Mouse (Mus musculus) heart, adult 11 months (tissue): ENCODE results near the gene Zfp507.

Experiments used
- DNase-seq: peaks from one replicate; pipeline ENCODE4 v3.0.0; 2022

The Zfp507 gene

GRCm38 (mm10) chr7:35802906-35803595, at the start of gene Zfp507:
TSS of gene Zfp507 (minus strand) at chr7:35803003.
- DNase-seq: peak; percentile 98

- DNase-seq: no peak
Observed at GRCm38 (mm10) chr7:35850426-35850825, 47.6 kb upstream of the Zfp507 start.

GRCm38 (mm10) chr7:35848526-35848925, 45.7 kb upstream of the Zfp507 start:
- no peak for DNase-seq

GRCm38 (mm10) chr7:35840504-35840903, 37.7 kb upstream of the Zfp507 start:
- no peak for DNase-seq

GRCm38 (mm10) chr7:35836851-35837250, 34.0 kb upstream of the Zfp507 start:
- peak; percentile 95 for DNase-seq

GRCm38 (mm10) chr7:35836415-35836814, 33.6 kb upstream of the Zfp507 start:
- no peak for DNase-seq

- DNase-seq: no peak
Observed at GRCm38 (mm10) chr7:35830119-35830518, 27.3 kb upstream of the Zfp507 start.

- DNase-seq: no peak
Observed at GRCm38 (mm10) chr7:35823906-35824305, 21.1 kb upstream of the Zfp507 start.

GRCm38 (mm10) chr7:35822320-35822719, 19.5 kb upstream of the Zfp507 start:
- no peak for DNase-seq

GRCm38 (mm10) chr7:35821357-35821756, 18.6 kb upstream of the Zfp507 start:
- no peak for DNase-seq

- no peak for DNase-seq
Observed at GRCm38 (mm10) chr7:35819486-35819885, 16.7 kb upstream of the Zfp507 start.

GRCm38 (mm10) chr7:35814759-35815551, 12.2 kb upstream of the Zfp507 start:
- no peak for DNase-seq

GRCm38 (mm10) chr7:35813306-35813705, 10.5 kb upstream of the Zfp507 start:
- DNase-seq: no peak

GRCm38 (mm10) chr7:35810736-35811135, 7.9 kb upstream of the Zfp507 start:
- DNase-seq: no peak

- no peak for DNase-seq
Observed at GRCm38 (mm10) chr7:35804206-35804605, 1.4 kb upstream of the Zfp507 start.

- DNase-seq: no peak
Observed at GRCm38 (mm10) chr7:35802201-35802905, 450 bp downstream of the Zfp507 start.

- DNase-seq: no peak
Observed at GRCm38 (mm10) chr7:35796123-35796522, 6.7 kb downstream of the Zfp507 start.

- DNase-seq: no peak
Observed at GRCm38 (mm10) chr7:35794145-35794664, 8.6 kb downstream of the Zfp507 start.

GRCm38 (mm10) chr7:35792150-35792848, 10.5 kb downstream of the Zfp507 start:
- no peak for DNase-seq

GRCm38 (mm10) chr7:35790926-35791325, 11.9 kb downstream of the Zfp507 start:
- no peak for DNase-seq

- no peak for DNase-seq
Observed at GRCm38 (mm10) chr7:35790201-35790600, 12.6 kb downstream of the Zfp507 start.

- DNase-seq: no peak
Observed at GRCm38 (mm10) chr7:35785579-35785978, 17.2 kb downstream of the Zfp507 start.

GRCm38 (mm10) chr7:35782252-35782651, 20.6 kb downstream of the Zfp507 start:
- no peak for DNase-seq
